Mouse (Mus musculus): ENCODE measurements at regions not wholly inside any gene's neighbourhood (a gene's known extent, or its start where the extent isn't known, plus 50 kb on each side); places are given as distances from the start of the nearest gene placed in this dataset.

DNA sequence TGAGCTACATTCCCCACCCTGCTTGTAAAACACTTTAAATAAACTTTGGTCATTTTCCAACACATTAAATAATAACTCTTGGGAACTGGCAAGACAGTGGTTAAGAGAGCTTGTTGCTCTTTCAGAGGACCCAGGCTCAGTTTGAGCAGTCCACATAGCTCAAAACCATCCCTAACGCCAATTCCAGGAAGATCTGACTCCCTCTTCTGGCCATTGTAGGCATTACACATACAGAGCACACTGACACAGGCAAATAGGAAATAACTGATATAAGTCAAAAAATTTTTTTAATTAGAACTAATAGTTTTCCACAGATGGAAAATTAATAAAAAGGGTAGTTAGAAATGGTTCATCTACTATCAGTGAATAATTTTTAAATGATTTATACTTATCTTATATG lies 222.6 kb upstream of the Clint1 start:
- TF ChIP-seq CTCF (IDR thresholded peaks at IDR 0.05; ENCODE audit: extremely low read depth, insufficient read depth, insufficient read length, insufficient replicate concordance) (peak; percentile 18; the same call in 1 of the 2 replicates), POLR2A (IDR thresholded peaks at IDR 0.05; ENCODE audit: low read depth, low read length) (no peak)

Data from spleen, adult 2 months (tissue).